Comparison of ENCODE assay signal across 12 mouse cellular contexts in genomic region chr8:108827428-108827827, GRCm38 (mm10).
DNase-seq lines count a peak whose midpoint lies in the region; ATAC-seq and TF ChIP-seq lines count a peak whose summit lies in the region.
"Had no signal": no experiment of that assay in that cellular context is flagged by ENCODE, and none has a peak within 500 bp of the region (broad histone marks: within the 10 kb centered on the region; RNA-seq: fewer than 3 reads in every experiment).

No protein-coding gene starts in this region.

- H3K27ac ChIP-seq in lung, embryonic 14.5 days (ENCODE audit: low read depth): no peak overlapping the region
- H3K27ac ChIP-seq: heart, embryonic 13.5 days; lung, embryonic 15.5 days had no signal

- H3K27me3 ChIP-seq in lung, embryonic 14.5 days (ENCODE audit: insufficient read depth, low read length): no peaks in the 10 kb centered on the region
- H3K27me3 ChIP-seq: heart, embryonic 13.5 days; lung, embryonic 15.5 days had no signal

- TF ChIP-seq CTCF in lung, embryonic 14.5 days (IDR thresholded peaks at IDR 0.05; ENCODE audit: low read depth): no peak
- TF ChIP-seq CTCF in brain, embryonic 14.5 days (IDR thresholded peaks at IDR 0.05; ENCODE audit: borderline replicate concordance, extremely low read depth, insufficient read depth, insufficient read length): no peak

- 61% methylated on average over 15 of the region's 15 CpGs for WGBS in lung, embryonic 14.5 days

- ATAC-seq in lung, embryonic 14.5 days (ENCODE audit: insufficient read depth): no peak
- ATAC-seq in monocyte, adult 5-6 weeks (replicated peaks; ENCODE audit: insufficient number of reproducible peaks, low FRiP score, low TSS enrichment, poor library complexity, severe bottlenecking): no peak
- ATAC-seq: activated CD4-positive, CD25-positive, alpha-beta regulatory T cell, adult 4 months had no signal

- DNase-seq in embryo, embryonic 10 days (ENCODE audit: low spot score): peak; percentile 40
- DNase-seq in embryo, embryonic 10.5 days (ENCODE audit: low spot score): no peak
- peak; percentile 50 for DNase-seq in lung, embryonic 14.5 days
- no peak for DNase-seq in lung, postnatal 14 days
- DNase-seq in brain, embryonic 14.5 days (ENCODE audit: low read depth): peak; percentile 58
- DNase-seq in kidney, postnatal 4 days: peak; percentile 24 to 41
- no peak for DNase-seq in layer of hippocampus, postnatal 36 days
- DNase-seq: cerebellum, adult 8-10 months had no signal

- H3K4me1 ChIP-seq in lung, embryonic 14.5 days (ENCODE audit: insufficient read depth): peaks cover 10% of the 10 kb centered on the region

- no peaks in the 10 kb centered on the region for H3K9me3 ChIP-seq in lung, embryonic 14.5 days (ENCODE audit: low read depth, low read length)
- H3K9me3 ChIP-seq: heart, embryonic 13.5 days; lung, embryonic 15.5 days had no signal

- H3K36me3 ChIP-seq in lung, embryonic 14.5 days (ENCODE audit: insufficient read depth): no peaks in the 10 kb centered on the region
- H3K36me3 ChIP-seq: heart, embryonic 13.5 days; lung, embryonic 15.5 days had no signal

- no peak overlapping the region for H3K4me2 ChIP-seq in lung, embryonic 14.5 days
- H3K4me2 ChIP-seq: heart, embryonic 13.5 days; lung, embryonic 15.5 days had no signal

- H3K4me3 ChIP-seq in lung, embryonic 14.5 days (ENCODE audit: low read depth, low read length): no peak overlapping the region
- H3K4me3 ChIP-seq: heart, embryonic 13.5 days; lung, embryonic 15.5 days had no signal

- no peak overlapping the region for H3K9ac ChIP-seq in lung, embryonic 14.5 days
- H3K9ac ChIP-seq: heart, embryonic 13.5 days; lung, embryonic 15.5 days had no signal

- no peak for TF ChIP-seq POLR2A in brain, embryonic 14.5 days (IDR thresholded peaks at IDR 0.05; ENCODE audit: borderline replicate concordance, extremely low read depth, insufficient read depth, insufficient read length, poor library complexity, severe bottlenecking)

Comparison
In these comparisons a context has a peak if more than half of its experiments do, and no peak if none do; other contexts are left out.
1. DNase-seq: peak in embryo, embryonic 10 days (single experiment), lung, embryonic 14.5 days (single experiment), brain, embryonic 14.5 days (single experiment) and kidney, postnatal 4 days (2 of 2); none in embryo, embryonic 10.5 days (single experiment), lung, postnatal 14 days (single experiment) and layer of hippocampus, postnatal 36 days (0 of 2).